Mouse (Mus musculus) embryo, embryonic 9.5 days (tissue): ENCODE results near the gene Msi2.
A peak's percentile ranks its signal among the peaks of the same experiment; 100 is the strongest.

Experiments
- DNase-seq: peaks from one replicate; pipeline ENCODE4 v3.0.0-alpha.2; 2017; ENCODE audit errors: extremely low spot score

Msi2 gene

GRCm38 (mm10) chr11:88441871-88442740 lies 276.2 kb downstream of the Msi2 start:
- DNase-seq: no peak

DNA sequence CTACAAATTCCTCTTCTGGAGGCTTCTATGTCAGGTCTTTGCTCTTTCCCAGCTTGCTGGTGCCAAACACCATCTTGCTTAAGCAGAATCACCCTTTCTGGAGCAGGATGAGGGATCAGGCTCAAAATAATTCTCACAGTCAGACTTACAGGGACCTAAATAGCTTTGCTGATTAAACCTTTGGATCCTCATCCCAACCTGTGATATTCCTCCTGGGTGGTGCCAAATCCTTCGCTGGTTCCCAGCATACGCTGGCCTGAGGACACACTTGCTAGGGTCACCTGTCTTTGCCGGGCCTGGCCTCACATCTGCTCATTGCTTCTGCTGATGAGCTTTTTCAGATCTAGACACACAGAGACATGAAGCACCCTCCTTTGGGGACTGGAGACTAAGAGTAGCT lies 279.7 kb downstream of the Msi2 start:
- no peak for DNase-seq

- DNase-seq: no peak
These were observed 281.7 kb downstream of the Msi2 start for GRCm38 (mm10) chr11:88436596-88436995.

DNA sequence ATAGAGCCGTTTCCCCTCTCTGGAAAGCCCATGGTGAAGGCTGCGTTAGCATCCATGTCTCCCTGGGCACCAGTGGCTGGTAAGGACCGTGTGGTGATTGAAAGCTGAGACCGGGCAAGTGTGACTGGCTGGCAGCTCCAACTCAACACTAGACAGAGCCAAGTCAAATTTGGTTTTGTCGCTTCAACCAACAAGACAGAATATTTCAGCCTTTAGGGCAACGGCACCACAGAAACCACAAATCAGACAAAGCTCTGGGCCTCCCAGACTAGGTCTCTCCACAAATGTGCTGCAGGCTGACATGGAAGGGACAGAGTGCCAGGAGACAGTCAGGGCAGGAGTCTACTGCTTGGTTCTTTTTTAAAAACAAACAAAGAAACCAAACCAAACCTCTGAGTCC lies 282.8 kb downstream of the Msi2 start:
- DNase-seq: no peak

DNA sequence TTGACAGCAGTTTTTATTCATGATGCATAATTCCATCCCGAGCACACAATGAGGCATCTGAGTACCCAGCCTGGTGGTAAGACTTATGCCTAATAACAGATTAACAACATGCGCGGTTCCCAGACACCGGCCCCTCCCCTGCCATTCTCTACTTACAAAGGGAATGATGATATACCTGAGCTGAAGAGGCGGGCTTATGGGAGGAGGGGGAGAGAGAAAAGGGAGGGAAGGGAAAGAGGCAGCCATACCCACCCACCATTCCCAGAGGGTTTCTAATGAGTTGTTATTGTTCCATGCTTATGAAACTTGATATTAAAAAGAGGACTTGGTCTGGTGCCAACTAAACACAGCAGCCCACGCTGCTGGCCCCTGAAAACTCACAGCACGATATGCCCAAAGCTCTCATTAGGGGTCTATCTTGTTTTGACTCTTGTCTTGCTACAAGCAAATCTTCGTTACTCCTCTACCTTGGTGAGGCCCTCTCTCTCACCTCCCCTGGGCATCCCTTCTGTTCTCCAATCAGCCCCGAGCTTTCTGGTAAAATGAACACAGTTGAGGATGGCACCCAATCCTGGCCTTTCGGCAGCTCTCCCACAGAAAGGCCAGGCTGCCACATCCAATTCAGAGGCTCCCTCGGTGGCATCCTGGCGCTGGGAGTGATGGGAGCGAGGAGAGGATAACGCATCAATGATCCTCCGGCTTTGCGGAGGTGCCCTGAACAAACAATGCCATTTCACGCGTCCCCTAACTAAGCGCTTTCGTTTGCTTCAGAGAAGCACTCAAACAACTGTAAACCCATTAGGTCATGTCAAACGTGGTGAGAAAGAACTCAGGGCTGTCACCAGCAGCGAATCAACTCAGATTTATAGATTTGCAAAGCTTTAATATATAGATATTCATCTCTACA lies 286.7 kb downstream of the Msi2 start:
- DNase-seq: no peak

DNA sequence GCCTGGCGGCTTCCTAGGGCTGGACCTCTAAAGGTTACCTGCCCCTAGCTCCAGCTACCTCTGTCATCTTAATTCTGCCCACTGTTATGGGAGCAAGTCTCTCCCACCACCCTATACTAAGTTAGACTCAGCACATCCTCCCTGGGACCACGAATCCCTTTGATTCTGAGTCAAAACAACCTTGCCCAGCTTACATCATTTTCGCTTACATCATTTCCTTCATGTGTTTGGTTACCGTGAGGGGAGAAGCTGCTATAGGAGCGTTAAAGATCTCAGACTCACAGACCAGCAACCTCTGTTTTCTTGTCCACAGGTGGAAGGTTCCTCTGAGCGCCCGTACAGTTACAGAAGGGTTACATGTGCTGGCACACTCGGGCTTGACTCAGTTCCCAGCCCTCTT lies 288.0 kb downstream of the Msi2 start:
- DNase-seq: no peak

GRCm38 (mm10) chr11:88429680-88430079 lies 288.6 kb downstream of the Msi2 start:
- DNase-seq: no peak

GRCm38 (mm10) chr11:88425631-88426101 lies 292.6 kb downstream of the Msi2 start:
- DNase-seq: no peak

DNA sequence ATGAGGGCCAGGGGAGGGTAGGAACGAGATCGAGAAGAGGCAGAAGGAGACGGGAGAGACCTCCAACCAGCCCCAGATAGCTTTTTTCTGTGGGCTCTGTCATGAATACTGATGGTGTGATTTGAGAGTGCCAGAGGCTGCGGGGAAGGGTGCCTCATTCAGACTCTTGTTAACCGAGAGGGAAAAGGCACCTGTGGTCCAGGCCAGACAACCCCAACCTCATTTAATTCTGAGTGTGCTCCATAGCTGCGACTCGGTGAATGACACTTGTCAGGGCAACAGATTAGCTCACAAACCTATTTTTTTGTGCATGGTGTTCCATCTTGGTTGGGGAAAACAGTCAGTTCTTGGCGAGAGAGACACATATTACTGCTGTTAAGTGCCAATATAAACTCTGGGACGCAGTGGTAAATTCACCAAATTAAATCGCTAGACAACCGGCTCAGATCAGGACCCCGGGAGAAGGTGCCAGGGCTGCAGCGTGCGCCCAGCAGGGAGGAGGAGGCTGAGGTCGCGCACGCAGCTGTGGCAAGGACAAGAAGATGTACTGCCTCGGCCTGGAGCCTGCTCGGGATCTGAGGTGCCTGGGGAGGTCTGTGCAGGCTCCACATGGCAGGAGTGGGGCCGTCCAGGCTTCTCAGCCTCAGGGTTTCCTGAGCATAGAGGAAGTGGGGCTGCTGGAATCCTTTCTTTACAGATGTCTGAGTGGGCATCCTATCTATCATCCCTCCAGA lies 294.1 kb downstream of the Msi2 start:
- DNase-seq: no peak

DNA sequence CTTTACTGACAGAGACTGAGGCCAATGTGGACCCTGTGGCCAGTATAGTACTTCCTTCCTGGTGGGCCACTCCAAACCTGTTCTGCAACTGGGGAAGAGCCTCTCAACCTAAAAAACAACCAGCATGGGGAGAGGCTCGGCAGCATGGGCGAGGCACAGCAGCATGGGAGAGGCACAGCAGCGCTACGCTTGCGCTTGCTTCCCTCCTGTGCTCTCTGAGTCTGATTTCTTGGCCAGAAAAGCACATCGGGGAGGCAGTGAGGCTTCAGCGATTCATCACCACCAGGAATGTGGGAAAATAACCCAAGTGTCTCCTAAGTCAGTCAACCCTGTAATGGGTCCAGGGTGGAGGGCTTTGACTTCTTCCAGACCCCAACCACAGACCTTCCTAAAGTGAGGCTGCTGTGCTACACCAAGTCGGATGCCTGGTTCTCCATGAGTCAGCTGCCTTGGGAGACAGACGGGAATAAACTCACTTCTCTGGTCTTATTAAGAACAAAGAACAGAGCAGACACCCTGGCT lies 297.2 kb downstream of the Msi2 start:
- no peak for DNase-seq

DNA sequence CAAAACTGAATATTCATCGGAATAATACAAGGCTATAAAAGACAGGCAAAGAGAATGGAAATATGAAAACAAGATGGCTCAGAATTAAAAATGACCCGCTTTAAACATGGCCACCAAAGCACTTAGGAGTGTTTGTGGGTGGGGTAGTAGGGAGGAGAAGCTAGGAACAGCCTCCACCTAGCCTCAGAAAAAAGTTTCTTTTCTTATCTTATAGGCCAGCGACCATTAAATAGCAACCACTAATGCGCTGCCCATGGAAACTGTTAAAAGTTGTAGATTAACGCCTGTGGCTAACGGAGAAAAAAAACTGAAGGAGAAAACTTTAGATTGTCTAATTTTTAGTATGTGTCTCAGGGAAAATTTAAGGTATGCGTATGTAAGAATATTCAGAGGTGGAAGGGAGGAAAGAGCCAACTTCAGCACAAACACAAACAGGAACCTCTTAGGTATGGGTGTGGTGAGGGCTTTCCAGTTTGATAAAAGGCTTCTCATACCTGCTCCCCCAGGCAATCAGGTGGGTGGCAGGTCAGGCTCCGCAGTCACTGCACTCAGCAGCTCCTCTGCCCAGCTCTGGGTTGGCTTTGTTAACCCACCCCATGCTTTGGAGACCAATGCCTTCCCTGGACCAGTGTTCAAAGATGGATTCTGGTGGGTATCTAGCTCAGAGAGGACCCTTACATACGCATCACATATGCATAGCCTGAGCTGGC lies 298.5 kb downstream of the Msi2 start:
- DNase-seq: no peak

GRCm38 (mm10) chr11:88419064-88419463 lies 299.2 kb downstream of the Msi2 start:
- DNase-seq: no peak

GRCm38 (mm10) chr11:88414157-88414870 lies 304.0 kb downstream of the Msi2 start:
- no peak for DNase-seq

GRCm38 (mm10) chr11:88412423-88413094 lies 305.8 kb downstream of the Msi2 start:
- DNase-seq: peak; percentile 82

DNA sequence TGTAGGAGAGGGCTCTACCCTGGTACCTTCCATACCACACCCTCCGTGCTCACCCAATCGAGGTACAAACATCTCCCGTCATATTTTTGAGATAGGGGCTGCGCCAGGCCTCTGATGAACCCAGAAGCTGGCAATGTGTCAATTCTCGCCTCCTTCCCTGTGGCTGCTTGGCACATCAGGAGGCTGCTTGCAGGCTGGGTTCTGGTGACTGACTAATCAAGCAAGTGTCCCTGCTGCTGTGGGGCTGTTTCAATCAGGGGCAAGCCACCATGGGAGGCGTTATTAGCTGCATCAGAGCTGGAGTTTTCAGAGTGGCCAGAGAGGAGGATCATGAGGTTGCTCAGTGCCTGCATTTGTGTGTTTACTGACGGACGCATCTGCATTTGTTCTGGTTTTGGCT lies 310.0 kb downstream of the Msi2 start:
- DNase-seq: no peak

DNA sequence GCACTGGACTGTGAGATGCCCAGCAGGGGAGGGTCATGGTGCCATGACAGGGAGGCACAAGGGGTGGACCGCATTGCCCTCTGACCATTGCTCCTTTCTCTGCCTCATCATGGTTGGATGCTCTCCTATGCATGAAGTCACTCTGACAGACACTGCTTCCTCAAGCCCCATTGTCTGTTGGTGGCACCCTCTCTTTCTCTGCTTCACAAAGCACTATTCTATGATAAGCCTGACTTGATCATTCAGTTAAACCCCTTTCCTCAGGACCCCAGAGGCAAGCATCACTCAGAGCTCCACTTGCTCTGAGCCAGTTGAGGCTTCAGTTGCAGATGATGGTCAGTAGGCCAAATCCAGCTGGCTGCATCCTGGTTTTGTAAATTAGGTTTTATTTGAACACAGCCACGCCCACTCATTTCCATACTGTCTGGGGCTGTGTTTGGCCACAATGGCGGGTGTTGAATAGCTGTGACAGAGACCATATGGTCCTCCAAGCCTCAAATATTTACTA lies 311.9 kb downstream of the Msi2 start:
- peak; percentile 53 for DNase-seq

DNA sequence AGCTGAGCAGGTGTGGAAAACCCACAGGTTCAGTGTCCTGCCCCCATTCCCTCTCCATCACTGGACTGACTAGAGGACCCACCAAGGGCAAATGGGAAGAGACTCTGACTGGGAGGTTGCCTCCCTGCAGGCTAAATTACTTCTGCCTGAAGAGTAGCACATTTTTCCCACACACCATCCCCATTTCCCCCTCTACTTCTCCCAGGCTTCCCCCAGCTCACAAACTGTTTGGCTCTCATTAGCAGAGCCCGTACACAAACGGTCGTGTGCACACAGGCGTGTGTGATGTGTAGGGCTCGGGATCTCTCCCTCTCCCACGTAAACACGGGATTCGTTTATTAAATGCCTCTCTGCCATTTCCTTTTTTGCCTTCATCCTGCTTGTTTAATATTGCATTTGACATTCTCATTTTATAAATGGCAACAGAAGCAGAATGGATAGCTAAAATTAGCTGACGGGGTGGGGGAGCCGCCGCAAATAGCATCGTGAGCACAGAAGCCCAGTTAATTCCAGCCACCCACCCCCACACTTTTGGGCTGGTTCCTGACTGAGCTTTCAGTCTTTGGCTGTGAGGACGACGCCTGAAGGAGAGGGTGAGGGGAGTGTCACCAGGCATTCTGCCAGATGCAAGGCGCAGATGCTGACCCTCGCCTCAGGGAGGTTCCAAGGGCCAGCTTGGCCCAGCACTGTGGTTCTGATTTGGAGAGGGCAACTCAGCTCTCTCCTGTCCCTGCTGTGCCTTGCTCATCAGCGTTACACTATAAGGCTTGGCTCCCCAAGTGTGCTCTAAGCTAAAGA lies 313.3 kb downstream of the Msi2 start:
- no peak for DNase-seq

DNA sequence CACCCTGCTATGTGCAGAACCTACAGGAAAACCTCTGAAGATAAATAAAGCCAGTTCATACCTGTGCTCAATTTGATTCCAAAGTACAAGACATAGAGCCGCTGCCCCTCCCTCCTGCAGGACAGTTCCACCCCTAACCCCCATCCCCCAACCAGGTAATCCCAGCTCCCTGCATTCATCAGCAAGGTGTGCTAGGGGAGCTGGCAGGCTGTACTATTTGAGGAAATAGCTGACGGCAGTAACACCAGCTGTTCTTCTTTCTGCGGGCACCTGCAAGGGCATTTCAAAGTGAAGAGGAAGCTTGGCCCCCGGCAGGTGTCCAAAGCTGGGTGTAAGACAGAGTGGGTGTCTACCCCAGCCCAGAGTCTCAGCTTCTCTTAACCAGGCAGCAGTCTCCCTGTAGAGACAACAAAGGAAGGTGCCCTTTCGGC lies 314.1 kb downstream of the Msi2 start:
- no peak for DNase-seq

DNA sequence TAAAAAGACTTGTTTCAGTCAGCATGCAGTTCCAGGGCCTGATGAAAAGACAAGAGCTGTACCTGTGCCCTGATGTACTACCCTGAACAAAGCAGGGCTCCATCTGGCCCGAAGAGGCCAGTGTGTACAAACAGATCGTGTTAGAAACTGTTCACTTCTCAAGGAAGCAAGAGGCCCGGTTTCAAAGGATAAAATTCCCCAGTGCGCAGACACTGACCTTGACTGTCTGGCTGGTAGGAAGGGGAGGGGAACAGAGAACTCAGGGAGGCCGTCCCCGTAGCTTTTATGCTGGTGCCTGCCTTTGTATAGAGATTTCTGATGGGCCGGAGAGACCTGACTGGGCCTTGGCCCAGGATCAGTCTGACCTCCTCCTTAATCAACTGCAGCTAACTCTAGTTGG lies 316.0 kb downstream of the Msi2 start:
- DNase-seq: no peak
